Mouse (Mus musculus) neural tube, embryonic 11.5 days (tissue): Measurements from ENCODE around the gene Cbfa2t2. TPM values are rescaled to one million over a fixed set of nuclear protein-coding genes. Genes with fewer than 3 reads are reported as not detected.

Source experiments
- ATAC-seq: fragments of 200-750 bp; cut with Nextera tagmentation; 2 replicates; pipeline ENCODE4 v1.8.0; 2017; ENCODE audit warnings: moderate number of reproducible peaks, mild to moderate bottlenecking, moderate TSS enrichment, moderate library complexity; ENCODE audit not compliant: insufficient read depth, low FRiP score, low TSS enrichment
- DNase-seq: peaks from one replicate; pipeline ENCODE4 v3.0.0-alpha.2; 2015; ENCODE audit warnings: low spot score
- H3K27ac ChIP-seq: fragments of 300-500 bp; sonication (generic); 2 replicates; pipeline ENCODE4 v1.5.1; 2014; ENCODE audit warnings: low read depth, mild to moderate bottlenecking, low read length
- H3K27me3 ChIP-seq: fragments of 300-500 bp; sonication (generic); 2 replicates; pipeline ENCODE4 v1.6.1; 2014; ENCODE audit warnings: mild to moderate bottlenecking, low read length, mixed read lengths; ENCODE audit not compliant: control insufficient read depth, insufficient read depth
- H3K36me3 ChIP-seq: fragments of 300-500 bp; sonication (generic); 2 replicates; pipeline ENCODE4 v1.6.1; 2014; ENCODE audit warnings: mild to moderate bottlenecking, low read length, moderate library complexity, mixed read lengths; ENCODE audit not compliant: control insufficient read depth, insufficient read depth
- H3K4me1 ChIP-seq: fragments of 300-500 bp; sonication (generic); 2 replicates; pipeline ENCODE4 v1.6.1; 2014; ENCODE audit warnings: low read length, mixed read lengths; ENCODE audit not compliant: control insufficient read depth, insufficient read depth
- H3K4me2 ChIP-seq: fragments of 300-500 bp; sonication (generic); 2 replicates; pipeline ENCODE4 v1.6.1; 2014; ENCODE audit warnings: low read depth, mild to moderate bottlenecking, moderate library complexity
- H3K4me3 ChIP-seq: fragments of 300-500 bp; sonication (generic); 2 replicates; pipeline ENCODE4 v1.5.1; 2014; ENCODE audit warnings: low read depth, low read length
- H3K9ac ChIP-seq: fragments of 300-500 bp; sonication (generic); 2 replicates; pipeline ENCODE4 v1.6.1; 2014; ENCODE audit warnings: mild to moderate bottlenecking, low read length
- H3K9me3 ChIP-seq: fragments of 300-500 bp; sonication (generic); 2 replicates; pipeline ENCODE4 v1.6.1; 2016; ENCODE audit warnings: low read length; ENCODE audit not compliant: control insufficient read depth
- WGBS: fragments of 180-500 bp; shearing (Covaris S2); extraction: QIAGEN DNeasy Blood & Tissue Kit; methylation state at CpG from one replicate; pipeline ENCODE4 v1.1.7; 2014; 5-methylcytosine and 5-hydroxymethylcytosine counted together
- polyA plus RNA-seq: library from polyadenylated mRNA; unstranded; fragments of >200 nt; fragmentation: Nextera tagmentation; extraction: Ambion mirVana; gene quantifications from 2 replicates; pipeline ENCODE4 v1.2.1, GENCODE M21; 2014

Gene Cbfa2t2
- polyA plus RNA-seq, 1 experiment from 2014 or later, result 63.6 TPM

DNA sequence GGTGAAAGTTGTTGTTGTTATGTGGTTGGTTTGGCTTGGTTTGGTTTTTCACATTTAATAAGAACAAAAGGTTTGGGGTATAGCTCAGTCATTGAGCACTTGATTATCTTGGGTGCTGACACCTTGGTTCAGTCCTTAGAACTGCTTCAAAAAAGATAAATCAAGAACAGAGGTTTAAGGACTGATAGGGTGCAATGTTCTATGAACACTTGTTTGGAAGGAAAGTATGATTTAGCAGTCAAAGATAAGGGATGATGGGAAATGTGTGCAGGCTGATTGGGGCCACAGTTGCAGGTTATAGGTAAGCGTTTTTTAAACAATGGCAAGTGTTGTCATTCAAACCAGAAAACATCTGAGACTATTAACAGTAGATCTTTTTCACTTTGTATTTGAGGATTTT is 17.8 kb downstream of the Cbfa2t2 start:
- Histone ChIP-seq H3K4me1 (peaks cover 6% of the 10 kb centered on the region; the same call in 1 of the 2 replicates), H3K27me3 (no peaks in the 10 kb centered on the region), H3K9me3 (no peaks in the 10 kb centered on the region), H3K36me3 (no peaks in the 10 kb centered on the region), H3K4me2 (no peak overlapping the region), H3K27ac (no peak overlapping the region), H3K9ac (no peak overlapping the region), H3K4me3 (no peak overlapping the region)
- DNase-seq, result no peak
- no peak for ATAC-seq
- 76% methylated on average over 1 of the region's 1 CpGs for WGBS

DNA sequence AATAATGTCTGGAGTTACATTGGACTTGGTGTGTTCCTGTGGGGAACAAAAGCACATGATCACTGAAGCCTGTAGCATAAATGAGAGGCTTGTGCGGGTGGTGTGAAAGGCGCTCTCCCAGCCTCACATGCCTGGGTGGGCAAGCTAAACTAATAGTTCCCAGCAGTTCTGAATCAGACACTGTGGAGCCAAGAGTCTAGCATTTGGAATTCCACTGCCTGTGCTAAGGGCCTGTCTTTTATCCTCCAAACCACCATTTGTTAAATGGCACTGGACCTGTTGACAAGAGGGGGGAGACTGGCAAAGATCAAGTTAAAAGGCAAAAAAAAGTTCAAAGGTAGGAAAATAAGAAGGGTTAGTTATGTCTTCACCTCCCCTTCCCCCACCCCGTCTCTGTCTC is 18.3 kb downstream of the Cbfa2t2 start:
- H3K4me1 ChIP-seq, result peaks cover 6% of the 10 kb centered on the region; the same call in 1 of the 2 replicates
- H3K27me3 ChIP-seq, result no peaks in the 10 kb centered on the region
- no peak overlapping the region for H3K27ac ChIP-seq
- H3K4me2 ChIP-seq, result no peak overlapping the region
- H3K9ac ChIP-seq, result no peak overlapping the region
- H3K4me3 ChIP-seq, result no peak overlapping the region
- DNase-seq (peak; percentile 46), ATAC-seq (no peak)
- no peaks in the 10 kb centered on the region for H3K9me3 ChIP-seq
- no peaks in the 10 kb centered on the region for H3K36me3 ChIP-seq
- 48% methylated on average over 3 of the region's 3 CpGs for WGBS

DNA sequence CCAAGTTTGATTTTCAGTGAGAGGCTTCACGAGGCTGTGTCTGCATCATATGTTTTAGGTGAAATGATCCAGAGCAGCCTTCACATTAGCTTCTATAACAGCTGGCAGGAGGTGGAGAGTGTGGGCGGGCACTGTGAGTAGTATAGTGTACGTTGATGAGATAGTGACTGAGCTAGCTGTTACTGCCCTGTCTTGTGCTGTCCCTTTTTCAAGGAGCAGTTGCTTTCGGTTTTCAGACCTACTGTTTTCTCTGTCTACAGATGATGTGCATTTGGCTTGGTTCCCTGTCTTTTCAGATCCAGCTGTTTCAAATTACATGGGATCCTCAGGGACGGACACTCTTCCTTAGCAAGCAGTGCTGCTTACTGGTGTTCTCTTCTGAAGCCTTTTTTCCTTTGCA is 19.5 kb downstream of the Cbfa2t2 start:
- no peak for DNase-seq
- Histone ChIP-seq H3K36me3 (no peaks in the 10 kb centered on the region), H3K9me3 (no peaks in the 10 kb centered on the region), H3K4me1 (peaks cover 6% of the 10 kb centered on the region; the same call in 1 of the 2 replicates), H3K4me3 (no peak overlapping the region), H3K9ac (no peak overlapping the region), H3K27ac (no peak overlapping the region), H3K4me2 (no peak overlapping the region), H3K27me3 (no peaks in the 10 kb centered on the region)
- WGBS, result 65% methylated on average over 5 of the region's 5 CpGs
- ATAC-seq, result no peak

DNA sequence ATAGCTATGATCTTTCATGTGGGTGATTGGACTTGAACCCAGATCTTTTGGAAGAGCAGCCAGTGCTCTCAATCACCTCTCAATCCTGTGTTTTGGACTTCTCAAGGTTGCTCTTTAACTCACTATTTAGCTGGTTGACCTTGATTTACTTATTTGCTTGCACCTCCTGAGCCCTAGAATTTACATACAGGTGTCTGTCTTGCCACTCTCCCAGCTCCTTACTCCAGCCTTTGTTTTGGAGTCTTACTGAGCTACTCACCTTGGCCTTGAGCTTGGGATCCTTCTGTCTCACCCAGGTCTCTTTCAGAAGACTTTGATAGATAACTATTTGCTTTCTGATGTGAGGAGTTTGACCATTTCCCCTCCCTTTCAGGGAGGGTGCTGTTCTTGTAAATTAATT is 20.3 kb downstream of the Cbfa2t2 start:
- Histone ChIP-seq H3K4me1 (peaks cover 6% of the 10 kb centered on the region; the same call in 1 of the 2 replicates), H3K4me3 (no peak overlapping the region), H3K4me2 (no peak overlapping the region), H3K36me3 (no peaks in the 10 kb centered on the region), H3K27ac (no peak overlapping the region), H3K27me3 (no peaks in the 10 kb centered on the region), H3K9ac (no peak overlapping the region), H3K9me3 (no peaks in the 10 kb centered on the region)
- DNase-seq (no peak), ATAC-seq (no peak)

DNA sequence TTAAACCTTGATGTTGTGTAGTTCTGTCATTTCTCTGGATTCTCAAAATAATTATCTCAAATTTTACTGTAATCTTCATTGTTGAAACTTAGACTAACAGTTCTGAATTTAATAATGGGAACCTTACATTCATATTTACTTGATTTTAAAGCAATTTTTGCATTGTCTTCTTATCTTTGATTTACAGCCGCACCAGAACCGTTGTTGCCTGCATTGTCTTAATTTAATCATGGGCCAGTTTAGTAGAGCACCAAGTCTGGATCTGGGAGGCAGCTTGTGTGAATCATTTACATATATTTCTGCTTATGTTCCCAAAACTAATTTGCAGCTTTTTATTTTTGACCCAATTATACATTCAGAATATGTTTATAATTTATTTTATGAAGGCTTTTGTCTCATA is 23.0 kb downstream of the Cbfa2t2 start:
- no peak overlapping the region for H3K4me3 ChIP-seq
- WGBS, result 74% methylated on average over 2 of the region's 2 CpGs
- H3K4me1 ChIP-seq, result peaks cover 6% of the 10 kb centered on the region; the same call in 1 of the 2 replicates
- DNase-seq (no peak), ATAC-seq (no peak)
- no peak overlapping the region for H3K4me2 ChIP-seq
- no peaks in the 10 kb centered on the region for H3K9me3 ChIP-seq
- H3K27me3 ChIP-seq, result no peaks in the 10 kb centered on the region
- H3K36me3 ChIP-seq, result no peaks in the 10 kb centered on the region
- no peak overlapping the region for H3K9ac ChIP-seq
- H3K27ac ChIP-seq, result no peak overlapping the region

DNA sequence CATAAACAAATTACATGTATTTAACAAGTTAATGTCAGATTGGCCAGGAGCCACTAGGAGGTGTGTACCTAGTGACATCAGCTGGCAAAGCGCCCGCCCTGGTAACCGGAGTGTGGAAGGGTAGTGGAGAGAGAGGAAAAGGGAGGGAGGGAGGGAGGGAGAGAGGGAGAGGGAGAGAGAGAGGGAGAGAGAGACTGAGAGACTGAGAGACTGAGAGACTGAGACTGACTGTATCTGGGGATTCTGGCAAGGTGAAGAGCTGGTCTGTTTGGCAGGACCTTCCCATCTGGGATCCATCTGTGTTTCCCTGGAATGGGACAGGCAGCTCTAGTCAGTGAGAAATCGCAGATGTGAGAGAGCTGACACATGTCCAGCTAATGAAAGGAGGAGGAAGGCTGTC is 23.6 kb downstream of the Cbfa2t2 start:
- no peaks in the 10 kb centered on the region for H3K9me3 ChIP-seq
- H3K27me3 ChIP-seq, result no peaks in the 10 kb centered on the region
- no peak overlapping the region for H3K27ac ChIP-seq
- no peak overlapping the region for H3K4me2 ChIP-seq
- no peak overlapping the region for H3K4me3 ChIP-seq
- ATAC-seq (no peak), DNase-seq (peak; percentile 42)
- peaks cover 7% of the 10 kb centered on the region for H3K4me1 ChIP-seq
- WGBS, result 31% methylated on average over 4 of the region's 4 CpGs
- H3K9ac ChIP-seq, result no peak overlapping the region
- H3K36me3 ChIP-seq, result no peaks in the 10 kb centered on the region

DNA sequence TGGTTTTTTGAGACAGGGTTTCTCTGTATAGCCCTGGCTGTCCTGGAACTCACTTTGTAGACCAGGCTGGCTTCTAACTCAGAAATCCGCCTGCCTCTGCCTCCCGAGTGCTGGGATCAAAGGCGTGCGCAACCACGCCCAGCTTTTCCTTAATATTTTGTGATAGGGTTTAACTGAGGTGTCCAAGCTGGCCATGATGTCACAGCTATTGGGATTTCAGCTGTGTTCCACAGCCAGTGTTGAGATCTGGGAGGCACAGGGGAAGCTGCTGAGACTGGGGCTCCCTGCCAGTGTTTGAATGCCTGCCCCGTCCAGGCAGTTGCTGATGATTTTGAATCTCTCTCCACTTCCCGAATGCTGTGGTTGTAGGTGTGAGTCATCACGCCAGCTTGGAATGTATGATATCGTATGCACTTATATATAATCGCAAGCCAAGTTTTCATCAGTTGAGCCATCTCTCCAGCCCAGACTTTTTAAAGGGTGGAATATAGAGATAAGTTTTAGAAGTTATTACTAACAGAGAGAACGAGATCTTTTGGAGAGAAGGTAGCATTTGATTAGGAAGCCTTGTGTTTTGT is 27.4 kb downstream of the Cbfa2t2 start:
- no peak for DNase-seq
- no peak for ATAC-seq
- Histone ChIP-seq H3K4me1 (peaks cover 13% of the 10 kb centered on the region), H3K9me3 (no peaks in the 10 kb centered on the region), H3K27me3 (no peaks in the 10 kb centered on the region), H3K9ac (no peak overlapping the region), H3K27ac (no peak overlapping the region), H3K36me3 (no peaks in the 10 kb centered on the region), H3K4me2 (no peak overlapping the region), H3K4me3 (no peak overlapping the region)
- 91% methylated on average over 11 of the region's 11 CpGs for WGBS

DNA sequence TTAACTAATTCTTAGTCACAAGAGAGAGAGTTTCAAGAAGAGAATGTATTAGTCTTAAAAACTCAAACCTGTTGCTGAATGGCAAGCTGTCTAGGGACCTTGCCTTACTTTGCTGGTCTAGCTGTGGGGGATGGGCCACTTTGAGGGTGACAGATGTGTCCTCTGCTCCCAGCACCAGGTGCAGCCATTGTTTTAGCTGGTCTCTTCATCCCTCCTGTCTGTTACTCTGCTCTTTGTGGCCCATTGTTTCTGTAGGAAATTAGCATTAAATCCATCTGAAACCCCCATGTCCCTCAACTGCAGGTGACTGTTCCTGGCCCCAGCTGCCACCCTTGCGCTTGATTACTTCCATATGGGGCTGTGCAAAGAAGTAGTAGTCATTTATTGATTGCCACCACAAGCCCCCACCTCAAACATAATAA is 29.6 kb downstream of the Cbfa2t2 start:
- WGBS, result 17% methylated on average over 1 of the region's 1 CpGs
- H3K27me3 ChIP-seq, result no peaks in the 10 kb centered on the region

DNA sequence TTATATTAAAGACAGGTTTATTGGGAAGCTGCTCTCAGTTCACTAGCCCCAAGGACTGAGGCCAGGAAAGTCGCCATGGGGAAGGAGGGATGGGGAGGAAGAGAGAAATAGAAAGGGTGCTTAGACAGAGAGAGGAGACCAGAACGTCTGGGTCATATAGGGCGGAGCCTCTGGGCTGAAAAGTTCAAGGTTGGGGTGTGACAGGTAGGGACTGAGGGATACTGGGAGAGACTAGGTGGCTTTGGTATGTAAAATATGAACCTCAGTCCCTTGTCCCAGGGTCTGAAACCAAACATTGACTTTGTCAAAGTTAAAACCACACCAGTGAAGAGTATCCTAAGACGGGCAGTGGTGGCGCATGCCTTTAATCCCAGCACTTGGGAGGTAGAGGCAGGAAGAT is 30.9 kb downstream of the Cbfa2t2 start:
- no peak for DNase-seq
- H3K4me1 ChIP-seq, result peaks cover 13% of the 10 kb centered on the region
- no peak for ATAC-seq
- H3K36me3 ChIP-seq, result no peaks in the 10 kb centered on the region
- H3K27me3 ChIP-seq, result no peaks in the 10 kb centered on the region
- H3K4me2 ChIP-seq, result no peak overlapping the region
- H3K4me3 ChIP-seq, result no peak overlapping the region
- WGBS, result 88% methylated on average over 5 of the region's 5 CpGs
- no peak overlapping the region for H3K9ac ChIP-seq
- no peak overlapping the region for H3K27ac ChIP-seq
- no peaks in the 10 kb centered on the region for H3K9me3 ChIP-seq

More for the DNA sequence above, 29.6 kb downstream of the Cbfa2t2 start:
- no peak overlapping the region for H3K4me3 ChIP-seq
- H3K9me3 ChIP-seq, result no peaks in the 10 kb centered on the region
- H3K9ac ChIP-seq, result no peak overlapping the region
- peak; percentile 67 for DNase-seq
- no peaks in the 10 kb centered on the region for H3K36me3 ChIP-seq
- ATAC-seq, result peak; percentile 81
- 0 out of 2 replicates have a peak overlapping the region, but pooled peaks have one; percentile 14 for H3K27ac ChIP-seq
- no peak overlapping the region for H3K4me2 ChIP-seq
- peaks cover 13% of the 10 kb centered on the region for H3K4me1 ChIP-seq
